Mouse (Mus musculus) midbrain, embryonic 12.5 days (tissue): ENCODE measurements around the gene Gls2. TPM values are rescaled to one million over a fixed set of nuclear protein-coding genes. Genes with fewer than 3 reads are reported as not detected.
"Not testable (repeated sequence)": the region's sequence is repeated elsewhere in the genome, so short reads cannot be mapped to it uniquely, and the experiment has no call there.

ENCODE experiments used
- ATAC-seq: fragments of 200-750 bp; cut with Nextera tagmentation; 2 replicates; pipeline ENCODE4 v1.8.0; 2017; ENCODE audit warnings: low read depth, moderate TSS enrichment, moderate library complexity; ENCODE audit not compliant: low FRiP score
- H3K27ac ChIP-seq: fragments of 300-500 bp; sonication (generic); replicated peaks from 2 replicates; pipeline ENCODE4 v1.5.1; 2016; ENCODE audit warnings: mild to moderate bottlenecking
- H3K27me3 ChIP-seq: fragments of 300-500 bp; sonication (generic); 2 replicates; pipeline ENCODE4 v1.6.1; 2016; ENCODE audit warnings: mild to moderate bottlenecking
- H3K36me3 ChIP-seq: fragments of 300-500 bp; sonication (generic); 2 replicates; pipeline ENCODE4 v1.6.1; 2016
- H3K4me1 ChIP-seq: fragments of 300-500 bp; sonication (generic); 2 replicates; pipeline ENCODE4 v1.6.1; 2016
- H3K4me2 ChIP-seq: fragments of 300-500 bp; sonication (generic); replicated peaks from 2 replicates; pipeline ENCODE4 v1.6.1; 2016; ENCODE audit warnings: mild to moderate bottlenecking, moderate library complexity
- H3K4me3 ChIP-seq: fragments of 300-500 bp; sonication (generic); 2 replicates; pipeline ENCODE4 v1.5.1; 2016; ENCODE audit warnings: mild to moderate bottlenecking
- H3K9ac ChIP-seq: fragments of 300-500 bp; sonication (generic); replicated peaks from 2 replicates; pipeline ENCODE4 v1.6.1; 2016; ENCODE audit warnings: mild to moderate bottlenecking, moderate library complexity
- H3K9me3 ChIP-seq: fragments of 300-500 bp; sonication (generic); 2 replicates; pipeline ENCODE4 v1.6.1; 2016; ENCODE audit warnings: mild to moderate bottlenecking
- WGBS: fragments of 180-500 bp; shearing (Covaris S2); methylation state at CpG from one replicate; pipeline ENCODE4 v1.1.7; 2016; 5-methylcytosine and 5-hydroxymethylcytosine counted together
- polyA plus RNA-seq: library from polyadenylated mRNA; unstranded; fragments of >200 nt; fragmentation: Nextera tagmentation; extraction: Ambion mirVana; gene quantifications from 2 replicates; pipeline ENCODE4 v1.2.1, GENCODE M21; 2016

Gene Gls2
- polyA plus RNA-seq, 1 experiment from 2014 or later = 0.91 TPM

DNA sequence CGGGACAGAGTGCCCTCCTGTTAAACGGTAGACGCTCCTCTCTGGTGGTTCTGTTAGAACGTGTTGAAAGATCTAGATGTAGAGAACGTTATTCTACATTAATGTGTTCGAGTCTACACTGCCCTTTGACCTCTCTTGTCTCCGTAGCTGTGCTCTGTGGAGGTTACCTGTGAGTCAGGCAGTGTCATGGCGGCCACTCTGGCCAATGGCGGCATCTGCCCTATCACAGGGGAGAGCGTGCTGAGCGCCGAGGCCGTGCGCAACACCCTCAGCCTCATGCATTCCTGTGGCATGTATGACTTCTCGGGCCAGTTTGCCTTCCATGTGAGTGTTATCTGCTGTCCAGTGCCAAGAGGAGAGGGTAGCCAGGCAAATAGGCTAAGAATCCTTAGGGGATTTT lies 10.7 kb downstream of the Gls2 start:
- no peaks in the 10 kb centered on the region for H3K27me3 ChIP-seq
- WGBS = 93% methylated on average over 15 of the region's 15 CpGs
- no peak overlapping the region for H3K9ac ChIP-seq
- no peaks in the 10 kb centered on the region for H3K9me3 ChIP-seq
- no peak for ATAC-seq
- no peak overlapping the region for H3K4me3 ChIP-seq
- H3K27ac ChIP-seq = no peak overlapping the region
- peaks cover 7% of the 10 kb centered on the region; the same call in 1 of the 2 replicates for H3K36me3 ChIP-seq
- H3K4me2 ChIP-seq = no peak overlapping the region
- no peaks in the 10 kb centered on the region for H3K4me1 ChIP-seq

DNA sequence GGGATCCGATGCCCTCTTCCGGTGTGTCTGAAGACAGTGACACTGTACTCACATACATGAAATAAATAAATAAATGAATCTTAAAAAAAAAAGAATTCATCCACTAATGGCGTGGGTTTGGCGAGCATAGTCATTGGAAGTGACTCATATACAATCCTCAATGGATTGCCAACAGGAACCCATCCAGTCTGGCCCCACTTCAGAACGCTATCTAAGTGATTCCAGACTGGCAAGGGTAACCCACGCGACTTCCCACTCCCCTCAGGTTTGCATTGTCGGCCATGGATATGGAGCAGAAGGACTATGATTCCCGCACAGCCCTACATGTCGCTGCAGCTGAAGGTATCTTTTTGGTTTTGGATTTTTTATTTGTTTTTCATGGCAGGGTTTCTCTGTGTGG lies 14.1 kb downstream of the Gls2 start:
- no peak overlapping the region for H3K27ac ChIP-seq
- H3K4me2 ChIP-seq = no peak overlapping the region
- peaks cover 5% of the 10 kb centered on the region for H3K27me3 ChIP-seq
- no peak overlapping the region for H3K9ac ChIP-seq
- H3K4me3 ChIP-seq = no peak overlapping the region
- no peak for ATAC-seq
- peaks cover 16% of the 10 kb centered on the region for H3K4me1 ChIP-seq
- peaks cover 7% of the 10 kb centered on the region; the same call in 1 of the 2 replicates for H3K36me3 ChIP-seq
- H3K9me3 ChIP-seq = no peaks in the 10 kb centered on the region
- WGBS = 95% methylated on average over 10 of the region's 10 CpGs

DNA sequence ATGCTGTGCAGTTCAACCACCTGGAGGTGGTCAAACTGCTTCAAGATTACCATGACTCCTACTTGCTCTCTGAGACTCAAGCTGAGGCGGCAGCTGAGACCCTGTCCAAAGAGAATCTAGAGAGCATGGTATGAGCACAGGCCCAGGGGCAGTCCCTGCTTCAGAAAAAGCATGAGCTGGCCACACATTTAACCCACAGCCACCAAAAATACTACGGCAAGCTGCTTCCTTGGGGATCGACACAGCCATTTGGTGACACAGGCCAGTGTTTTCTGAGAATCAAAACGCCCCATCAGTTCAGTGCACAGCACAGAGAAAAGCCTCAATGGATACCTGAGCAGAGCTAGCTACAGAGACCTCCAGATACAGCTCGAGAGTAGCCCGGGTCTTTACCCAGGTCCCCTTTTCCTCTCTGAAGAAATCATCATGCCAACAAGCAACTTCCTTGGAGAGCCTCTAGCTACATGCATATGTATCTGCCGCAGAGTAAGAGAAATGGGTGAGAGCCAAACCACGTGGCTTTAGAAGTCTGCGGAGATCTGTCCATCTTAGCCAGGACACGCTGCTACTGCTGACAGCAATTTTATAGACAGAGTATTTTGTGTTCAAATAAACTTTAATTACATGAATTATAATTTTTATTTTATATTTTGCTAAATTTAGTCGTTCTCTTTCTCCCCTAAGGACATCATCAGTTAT lies 15.2 kb downstream of the Gls2 start:
- ATAC-seq = no peak
- Histone ChIP-seq H3K36me3 (peaks cover 7% of the 10 kb centered on the region; the same call in 1 of the 2 replicates), H3K9ac (no peak overlapping the region), H3K4me3 (no peak overlapping the region), H3K4me1 (peaks cover 16% of the 10 kb centered on the region), H3K9me3 (no peaks in the 10 kb centered on the region), H3K27me3 (peaks cover 10% of the 10 kb centered on the region), H3K4me2 (no peak overlapping the region), H3K27ac (no peak overlapping the region)
- WGBS = 92% methylated on average over 11 of the region's 11 CpGs

DNA sequence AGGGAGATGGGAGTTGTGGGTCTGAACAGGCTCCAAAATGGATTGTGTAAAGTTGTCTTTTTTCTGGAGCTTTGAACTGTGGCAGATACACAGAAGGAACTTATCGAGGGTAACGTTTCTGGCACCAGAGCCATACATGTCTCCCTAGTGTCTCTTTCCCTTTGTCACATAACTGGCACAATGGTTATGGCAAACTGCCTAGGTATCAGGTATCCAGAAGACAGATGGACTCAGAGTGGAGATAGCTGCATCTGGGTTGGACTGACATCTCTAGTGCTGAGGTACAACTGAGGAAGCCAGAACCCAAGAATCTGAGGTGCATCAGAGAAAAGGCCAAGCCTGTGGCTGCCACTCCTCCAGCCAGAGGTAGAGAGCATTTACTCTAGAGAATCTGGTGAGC lies 15.9 kb downstream of the Gls2 start:
- no peak overlapping the region for H3K9ac ChIP-seq
- no peak overlapping the region for H3K4me3 ChIP-seq
- H3K36me3 ChIP-seq = peaks cover 7% of the 10 kb centered on the region; the same call in 1 of the 2 replicates
- no peak overlapping the region for H3K27ac ChIP-seq
- no peak for ATAC-seq
- H3K4me1 ChIP-seq = peaks cover 16% of the 10 kb centered on the region
- no peaks in the 10 kb centered on the region for H3K9me3 ChIP-seq
- peaks cover 10% of the 10 kb centered on the region for H3K27me3 ChIP-seq
- H3K4me2 ChIP-seq = peak overlapping the region; percentile 82
- 98% methylated on average over 2 of the region's 2 CpGs for WGBS

DNA sequence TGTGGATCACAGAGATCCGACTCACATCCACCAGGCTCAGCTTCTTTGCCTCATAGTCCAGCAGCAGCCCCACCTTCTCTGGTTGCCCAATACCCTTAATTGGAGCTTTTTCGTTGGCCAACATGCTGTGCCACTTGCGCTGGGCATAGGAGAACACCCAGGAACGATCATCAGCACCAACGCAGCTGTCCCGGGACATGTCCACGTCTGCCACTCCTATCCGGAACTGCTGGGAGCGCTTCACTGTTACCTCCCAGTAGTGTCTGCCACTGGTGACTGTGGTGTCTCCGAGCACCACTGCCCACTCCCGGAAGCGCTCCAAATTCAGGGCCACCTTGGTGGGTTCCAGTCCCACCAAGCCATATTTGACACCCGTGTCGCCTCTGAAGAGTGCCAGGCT lies 16.7 kb downstream of the Gls2 start:
- peak overlapping the region; percentile 54 for H3K9ac ChIP-seq
- peaks cover 16% of the 10 kb centered on the region for H3K4me1 ChIP-seq
- peak overlapping the region; percentile 82 for H3K4me2 ChIP-seq
- H3K4me3 ChIP-seq = peak overlapping the region; percentile 58
- no peaks in the 10 kb centered on the region for H3K9me3 ChIP-seq
- 31% methylated on average over 14 of the region's 14 CpGs for WGBS
- H3K27ac ChIP-seq = no peak overlapping the region
- peaks cover 7% of the 10 kb centered on the region; the same call in 1 of the 2 replicates for H3K36me3 ChIP-seq
- peaks cover 10% of the 10 kb centered on the region for H3K27me3 ChIP-seq
- peak; percentile 10; the same call in 1 of the 2 replicates for ATAC-seq

DNA sequence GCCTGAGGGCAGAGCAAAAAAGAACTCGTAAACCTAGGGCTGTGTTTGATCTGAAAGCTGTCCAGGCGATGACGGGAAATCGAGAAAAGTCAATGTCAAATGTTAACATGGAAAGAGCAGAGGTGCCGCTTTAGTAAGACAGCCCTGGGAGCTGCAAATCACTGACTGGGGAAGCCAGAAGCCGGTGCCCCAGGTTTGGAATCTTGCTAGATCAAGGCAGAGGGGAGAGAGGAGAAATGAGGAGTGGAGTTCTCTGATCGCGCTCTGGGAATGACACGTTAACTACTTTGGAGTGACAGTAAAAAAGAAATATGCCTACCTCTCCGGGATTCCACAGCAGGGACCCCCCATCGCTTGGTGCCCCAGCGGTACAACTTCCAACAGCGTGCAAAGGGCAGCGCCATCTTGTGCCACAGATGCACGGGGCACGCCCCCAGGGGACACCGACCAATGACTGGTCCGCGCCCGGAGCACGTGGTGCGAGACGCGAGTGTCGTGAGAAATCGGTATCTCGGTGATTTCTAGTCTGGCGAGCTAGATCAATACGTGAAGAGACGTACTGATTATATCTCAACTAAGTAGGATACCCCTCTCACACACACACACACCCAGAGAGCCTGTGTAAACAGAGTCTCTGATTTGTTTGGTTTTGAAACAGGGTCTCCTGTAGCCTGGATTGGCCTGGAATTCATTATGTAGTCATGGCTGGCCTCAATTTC lies 17.3 kb downstream of the Gls2 start, which contains the start of gene Spryd4:
TSS of gene Spryd4 (minus strand) at position 418 of the 719 bp plus-strand sequence.
- Histone ChIP-seq H3K4me3 (peak within 1 kb of the TSS; percentile 58), H3K27ac (no peak within 1 kb of the TSS; the same call in 1 of the 2 replicates), H3K9me3 (no peaks in the 10 kb centered on the region), H3K4me2 (peak within 1 kb of the TSS; percentile 82), H3K27me3 (peaks cover 10% of the 10 kb centered on the region), H3K9ac (peak within 1 kb of the TSS; percentile 54), H3K4me1 (peaks cover 16% of the 10 kb centered on the region), H3K36me3 (peaks cover 3% of the 10 kb centered on the region; the same call in 1 of the 2 replicates)
- under 1% methylated on average over 30 of the region's 30 CpGs for WGBS
- peak; percentile 96 for ATAC-seq

DNA sequence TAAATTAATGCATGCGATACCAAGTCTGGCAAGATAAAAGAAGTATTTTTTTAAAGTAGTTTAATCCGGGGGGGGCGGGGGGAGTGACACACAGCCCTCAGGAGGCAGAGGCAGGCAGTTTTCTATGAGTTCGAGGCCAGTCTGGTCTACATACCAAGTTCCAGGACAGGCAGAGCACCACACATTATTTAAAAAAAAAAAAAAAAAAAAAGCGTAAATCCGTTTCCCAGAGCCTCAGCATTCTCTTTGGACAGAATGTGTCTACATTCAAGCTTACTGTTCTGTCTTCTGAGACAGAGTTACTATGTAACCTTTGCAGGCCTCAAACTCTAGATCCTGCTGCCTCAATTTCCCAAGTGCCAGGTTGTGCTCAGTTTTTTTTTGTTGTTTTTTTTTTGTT lies 17.9 kb downstream of the Gls2 start:
- Histone ChIP-seq H3K27ac (no peak overlapping the region; the same call in 1 of the 2 replicates), H3K9me3 (no peaks in the 10 kb centered on the region), H3K9ac (no peak overlapping the region; the same call in 1 of the 2 replicates), H3K4me1 (peaks cover 16% of the 10 kb centered on the region), H3K4me3 (peak overlapping the region; percentile 58), H3K27me3 (peaks cover 10% of the 10 kb centered on the region), H3K4me2 (peak overlapping the region; percentile 82), H3K36me3 (no peaks in the 10 kb centered on the region)
- ATAC-seq = no peak; the same call in 1 of the 2 replicates
- WGBS = 53% methylated on average over 6 of the region's 6 CpGs

DNA sequence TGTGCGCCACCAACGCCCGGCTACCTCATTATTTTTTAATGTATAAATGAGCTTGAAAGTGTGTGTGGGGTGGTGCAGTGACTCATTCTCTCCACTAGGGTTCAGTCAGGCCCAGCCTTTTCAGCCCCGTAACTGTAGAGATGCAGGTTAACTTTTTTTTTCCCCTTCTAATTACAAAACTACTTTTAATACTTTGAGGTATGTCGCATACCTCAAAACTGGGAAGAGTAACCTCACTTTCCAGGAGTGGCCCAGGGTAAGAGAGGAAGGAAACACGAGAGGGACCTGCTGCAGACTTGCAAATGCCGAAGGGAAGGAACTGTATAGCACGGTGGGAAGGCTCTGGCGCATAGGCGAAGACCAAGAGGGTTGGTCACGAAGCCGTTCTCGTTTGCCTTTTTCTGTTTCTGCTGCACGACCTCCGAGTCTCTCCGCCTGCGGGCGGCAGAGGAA lies 18.6 kb downstream of the Gls2 start:
- Histone ChIP-seq H3K27me3 (peaks cover 10% of the 10 kb centered on the region), H3K4me3 (peak overlapping the region; percentile 27), H3K4me1 (peaks cover 16% of the 10 kb centered on the region), H3K36me3 (no peaks in the 10 kb centered on the region), H3K4me2 (peak overlapping the region; percentile 49), H3K9ac (no peak overlapping the region; the same call in 1 of the 2 replicates), H3K27ac (no peak overlapping the region), H3K9me3 (no peaks in the 10 kb centered on the region)
- 4% methylated on average over 18 of the region's 18 CpGs for WGBS
- ATAC-seq = peak; percentile 42; the same call in 1 of the 2 replicates

DNA sequence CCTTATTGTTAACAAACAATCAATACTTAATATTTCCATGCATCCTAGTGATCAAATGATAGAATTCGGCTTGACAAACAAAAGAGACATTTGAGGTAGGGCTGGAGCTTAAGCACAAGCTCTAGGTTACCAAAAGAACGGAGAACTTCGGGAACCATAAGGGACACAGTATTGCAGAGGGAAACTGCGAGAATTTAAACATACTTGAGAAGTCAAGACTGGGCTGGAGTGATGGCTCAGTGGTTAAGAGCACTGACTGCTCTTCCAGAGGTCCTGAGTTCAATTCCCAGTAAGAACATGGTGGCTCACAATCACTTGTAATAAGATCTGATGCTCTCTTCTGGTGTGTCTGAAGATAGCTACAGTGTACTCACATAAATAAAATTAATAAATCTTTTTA lies 19.9 kb downstream of the Gls2 start:
- H3K4me2 ChIP-seq, H3K36me3 ChIP-seq, H3K4me3 ChIP-seq, ATAC-seq, H3K9ac ChIP-seq, H3K27ac ChIP-seq, H3K9me3 ChIP-seq: not testable (repeated sequence)
- WGBS = 94% methylated on average over 4 of the region's 4 CpGs
- Histone ChIP-seq H3K4me1 (peaks cover 16% of the 10 kb centered on the region), H3K27me3 (peaks cover 10% of the 10 kb centered on the region)

DNA sequence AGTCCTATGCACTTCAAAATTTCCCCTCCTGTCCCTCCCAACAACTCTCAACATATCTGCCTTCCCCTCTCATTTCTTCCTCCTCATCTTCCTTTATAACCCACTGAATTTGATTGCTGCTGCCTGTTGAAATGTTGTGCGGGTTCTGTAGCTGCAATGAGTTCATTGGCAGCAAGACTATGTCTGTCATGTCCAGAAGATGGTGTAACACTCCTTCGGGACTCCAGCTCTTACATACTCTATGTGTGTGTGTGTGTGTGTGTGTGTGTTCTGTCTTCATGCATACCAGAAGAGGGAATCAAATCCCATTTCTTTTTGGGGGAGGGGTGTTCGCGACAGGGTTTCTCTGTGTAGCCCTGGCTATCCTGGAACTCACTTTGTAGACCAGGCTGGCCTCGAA lies 20.7 kb downstream of the Gls2 start:
- Histone ChIP-seq H3K9ac (no peak overlapping the region), H3K36me3 (no peaks in the 10 kb centered on the region), H3K9me3 (no peaks in the 10 kb centered on the region), H3K27me3 (peaks cover 10% of the 10 kb centered on the region), H3K27ac (no peak overlapping the region), H3K4me2 (no peak overlapping the region), H3K4me1 (peaks cover 16% of the 10 kb centered on the region), H3K4me3 (no peak overlapping the region)
- WGBS = 89% methylated on average over 5 of the region's 5 CpGs
- no peak for ATAC-seq

DNA sequence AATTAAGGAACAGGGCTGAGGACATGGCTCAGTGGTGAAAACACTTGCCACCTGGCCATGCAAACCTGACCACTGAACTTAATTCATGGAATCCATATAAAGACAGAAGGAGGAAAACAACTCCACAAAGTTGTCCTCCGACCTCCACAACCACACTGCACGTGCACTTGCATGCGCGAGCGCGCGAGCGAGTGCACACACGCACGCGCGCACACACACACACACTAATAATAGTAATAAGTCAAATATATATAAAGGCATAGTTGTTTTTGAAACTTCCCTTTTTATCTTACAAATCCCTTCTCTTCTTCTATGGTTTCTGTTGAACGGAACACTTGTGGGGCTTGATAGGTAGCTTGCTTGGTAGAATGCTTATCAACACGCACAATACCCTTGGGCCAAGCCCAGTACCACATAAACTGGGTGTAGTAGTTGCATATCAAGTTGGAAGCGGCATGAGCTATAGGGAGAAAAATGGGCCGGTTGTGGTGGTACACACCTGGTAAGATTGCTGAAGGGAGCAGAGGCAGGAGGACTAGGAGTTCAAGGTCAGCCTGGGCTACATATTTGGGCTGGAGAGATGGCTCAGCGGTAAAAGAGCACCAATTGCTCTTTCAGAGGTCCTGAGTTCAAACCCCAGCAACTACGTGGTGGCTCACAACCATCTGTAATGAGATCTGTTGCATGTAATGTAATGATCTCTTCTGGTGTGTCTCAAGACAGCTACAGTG lies 24.3 kb downstream of the Gls2 start:
- Histone ChIP-seq H3K4me1 (no peaks in the 10 kb centered on the region), H3K27me3 (peaks cover 3% of the 10 kb centered on the region; the same call in 1 of the 2 replicates), H3K9me3 (no peaks in the 10 kb centered on the region), H3K9ac (no peak overlapping the region), H3K4me3 (no peak overlapping the region), H3K36me3 (no peaks in the 10 kb centered on the region), H3K4me2 (no peak overlapping the region), H3K27ac (no peak overlapping the region)
- WGBS = 95% methylated on average over 18 of the region's 18 CpGs
- no peak for ATAC-seq
